Mouse (Mus musculus) embryonic facial prominence, embryonic 13.5 days (tissue): ENCODE results near the gene Tescl. TPM values are rescaled to one million over a fixed set of nuclear protein-coding genes. Genes with fewer than 3 reads are reported as not detected.

Experiments used
- ATAC-seq: fragments of 200-750 bp; cut with Nextera tagmentation; 2 replicates; pipeline ENCODE4 v1.8.0; 2017; ENCODE audit warnings: low read depth; ENCODE audit not compliant: insufficient number of reproducible peaks, insufficient read depth, low FRiP score, low TSS enrichment
- H3K27ac ChIP-seq: fragments of 300-500 bp; sonication (generic); 2 replicates; pipeline ENCODE4 v1.5.1; 2015; ENCODE audit warnings: moderate library complexity, mild to moderate bottlenecking, inconsistent platforms
- H3K27me3 ChIP-seq: fragments of 300-500 bp; sonication (generic); 2 replicates; pipeline ENCODE4 v1.6.1; 2015; ENCODE audit warnings: mild to moderate bottlenecking, inconsistent platforms
- H3K36me3 ChIP-seq: fragments of 300-500 bp; sonication (generic); 2 replicates; pipeline ENCODE4 v1.6.1; 2015; ENCODE audit warnings: mild to moderate bottlenecking, inconsistent platforms
- H3K4me1 ChIP-seq: fragments of 300-500 bp; sonication (generic); 2 replicates; pipeline ENCODE4 v1.6.1; 2015; ENCODE audit warnings: inconsistent platforms
- H3K4me2 ChIP-seq: fragments of 300-500 bp; sonication (generic); 2 replicates; pipeline ENCODE4 v1.6.1; 2015; ENCODE audit warnings: moderate library complexity, mild to moderate bottlenecking, inconsistent platforms
- H3K4me3 ChIP-seq: fragments of 300-500 bp; sonication (generic); 2 replicates; pipeline ENCODE4 v1.5.1; 2015; ENCODE audit warnings: mild to moderate bottlenecking, inconsistent platforms
- H3K9ac ChIP-seq: fragments of 300-500 bp; sonication (generic); 2 replicates; pipeline ENCODE4 v1.6.1; 2015; ENCODE audit warnings: mild to moderate bottlenecking, inconsistent platforms
- H3K9me3 ChIP-seq: fragments of 300-500 bp; sonication (generic); 2 replicates; pipeline ENCODE4 v1.6.1; 2016; ENCODE audit warnings: inconsistent platforms
- WGBS: fragments of 180-500 bp; shearing (Covaris S2); methylation state at CpG from one replicate; pipeline ENCODE4 v1.1.7; 2015; ENCODE audit warnings: mixed read lengths; 5-methylcytosine and 5-hydroxymethylcytosine counted together
- polyA plus RNA-seq: library from polyadenylated mRNA; unstranded; fragments of >200 nt; fragmentation: Nextera tagmentation; extraction: Ambion mirVana; gene quantifications from 2 replicates; pipeline ENCODE4 v1.2.1, GENCODE M21; 2015

Gene Tescl
- polyA plus RNA-seq, 1 experiment from 2014 or later: 0.25 TPM

GRCm38 (mm10) chr7:24359269-24359668 is 25.5 kb upstream of the Tescl start:
- Histone ChIP-seq H3K4me3 (no peak overlapping the region), H3K36me3 (no peaks in the 10 kb centered on the region), H3K4me2 (no peak overlapping the region), H3K27ac (no peak overlapping the region), H3K9ac (no peak overlapping the region), H3K27me3 (no peaks in the 10 kb centered on the region), H3K9me3 (peaks cover 4% of the 10 kb centered on the region; the same call in 1 of the 2 replicates), H3K4me1 (no peaks in the 10 kb centered on the region)
- WGBS: 26% methylated on average over 9 of the region's 9 CpGs
- no peak for ATAC-seq

GRCm38 (mm10) chr7:24357899-24358298 is 24.2 kb upstream of the Tescl start:
- Histone ChIP-seq H3K36me3 (no peaks in the 10 kb centered on the region), H3K27ac (no peak overlapping the region), H3K4me3 (no peak overlapping the region), H3K9me3 (peaks cover 4% of the 10 kb centered on the region; the same call in 1 of the 2 replicates), H3K4me1 (no peaks in the 10 kb centered on the region), H3K27me3 (0 out of 2 replicates have a peak, but pooled peaks cover 6% of the 10 kb centered on the region), H3K9ac (no peak overlapping the region), H3K4me2 (no peak overlapping the region)
- ATAC-seq: no peak
- WGBS: 48% methylated on average over 4 of the region's 4 CpGs

- Histone ChIP-seq H3K9ac (no peak overlapping the region), H3K27ac (no peak overlapping the region), H3K4me2 (no peak overlapping the region), H3K36me3 (no peaks in the 10 kb centered on the region), H3K4me3 (no peak overlapping the region), H3K4me1 (no peaks in the 10 kb centered on the region), H3K27me3 (peaks cover 9% of the 10 kb centered on the region; the same call in 1 of the 2 replicates), H3K9me3 (peaks cover 4% of the 10 kb centered on the region; the same call in 1 of the 2 replicates)
- WGBS: 76% methylated on average over 10 of the region's 10 CpGs
- no peak for ATAC-seq
These were observed 22.3 kb upstream of the Tescl start for GRCm38 (mm10) chr7:24356081-24356480.

GRCm38 (mm10) chr7:24355646-24356045 is 21.9 kb upstream of the Tescl start:
- peaks cover 9% of the 10 kb centered on the region; the same call in 1 of the 2 replicates for H3K27me3 ChIP-seq
- H3K4me2 ChIP-seq: no peak overlapping the region
- WGBS: 81% methylated on average over 6 of the region's 6 CpGs
- peaks cover 4% of the 10 kb centered on the region; the same call in 1 of the 2 replicates for H3K9me3 ChIP-seq
- ATAC-seq: no peak
- no peak overlapping the region for H3K9ac ChIP-seq
- no peaks in the 10 kb centered on the region for H3K4me1 ChIP-seq
- no peaks in the 10 kb centered on the region for H3K36me3 ChIP-seq
- no peak overlapping the region for H3K4me3 ChIP-seq
- H3K27ac ChIP-seq: no peak overlapping the region

- H3K9ac ChIP-seq: no peak within 1 kb of the TSS
- no peaks in the 10 kb centered on the region for H3K36me3 ChIP-seq
- H3K9me3 ChIP-seq: no peaks in the 10 kb centered on the region
- 43% methylated on average over 6 of the region's 6 CpGs for WGBS
- no peak within 1 kb of the TSS for H3K27ac ChIP-seq
- no peak for ATAC-seq
- peaks cover 9% of the 10 kb centered on the region; the same call in 1 of the 2 replicates for H3K27me3 ChIP-seq
- no peak within 1 kb of the TSS for H3K4me3 ChIP-seq
- no peak within 1 kb of the TSS for H3K4me2 ChIP-seq
- H3K4me1 ChIP-seq: no peaks in the 10 kb centered on the region
These were observed 15.2 kb upstream of the Tescl start, which contains the start of gene Lypd5 for GRCm38 (mm10) chr7:24348896-24349295. Gene Lypd5, plus strand, starts transcription at chr7:24349196.

GRCm38 (mm10) chr7:24346444-24346843 is 12.7 kb upstream of the Tescl start:
- no peak overlapping the region for H3K4me2 ChIP-seq
- no peak overlapping the region for H3K9ac ChIP-seq
- no peak overlapping the region for H3K27ac ChIP-seq
- ATAC-seq: no peak
- 66% methylated on average over 5 of the region's 5 CpGs for WGBS
- no peak overlapping the region for H3K4me3 ChIP-seq
- no peaks in the 10 kb centered on the region for H3K4me1 ChIP-seq
- H3K27me3 ChIP-seq: no peaks in the 10 kb centered on the region
- no peaks in the 10 kb centered on the region for H3K36me3 ChIP-seq
- no peaks in the 10 kb centered on the region for H3K9me3 ChIP-seq

- WGBS: 42% methylated on average over 7 of the region's 7 CpGs
- Histone ChIP-seq H3K9ac (no peak overlapping the region), H3K27me3 (no peaks in the 10 kb centered on the region), H3K36me3 (no peaks in the 10 kb centered on the region), H3K27ac (no peak overlapping the region), H3K9me3 (no peaks in the 10 kb centered on the region), H3K4me3 (no peak overlapping the region), H3K4me1 (no peaks in the 10 kb centered on the region), H3K4me2 (no peak overlapping the region)
- no peak for ATAC-seq
These were observed 10.1 kb upstream of the Tescl start for GRCm38 (mm10) chr7:24343701-24344272.

GRCm38 (mm10) chr7:24338241-24338640 is 4.5 kb upstream of the Tescl start:
- ATAC-seq: no peak
- H3K9ac ChIP-seq: no peak overlapping the region
- no peak overlapping the region for H3K27ac ChIP-seq
- H3K27me3 ChIP-seq: peaks cover 15% of the 10 kb centered on the region
- no peaks in the 10 kb centered on the region for H3K4me1 ChIP-seq
- no peak overlapping the region for H3K4me2 ChIP-seq
- H3K4me3 ChIP-seq: no peak overlapping the region
- 0 out of 2 replicates have a peak, but pooled peaks cover under 1% of the 10 kb centered on the region for H3K9me3 ChIP-seq
- H3K36me3 ChIP-seq: no peaks in the 10 kb centered on the region
- 46% methylated on average over 2 of the region's 2 CpGs for WGBS

GRCm38 (mm10) chr7:24335699-24336309 is 2.1 kb upstream of the Tescl start:
- 0 out of 2 replicates have a peak, but pooled peaks cover 3% of the 10 kb centered on the region for H3K9me3 ChIP-seq

GRCm38 (mm10) chr7:24327281-24327975 is 6.3 kb downstream of the Tescl start:
- H3K9ac ChIP-seq: no peak overlapping the region
- no peak overlapping the region for H3K27ac ChIP-seq
- H3K36me3 ChIP-seq: no peaks in the 10 kb centered on the region
- 85% methylated on average over 14 of the region's 14 CpGs for WGBS
- no peak overlapping the region for H3K4me2 ChIP-seq
- peaks cover 7% of the 10 kb centered on the region; the same call in 1 of the 2 replicates for H3K4me1 ChIP-seq
- H3K9me3 ChIP-seq: peaks cover 9% of the 10 kb centered on the region
- no peak overlapping the region for H3K4me3 ChIP-seq
- no peak for ATAC-seq
- 0 out of 2 replicates have a peak, but pooled peaks cover under 1% of the 10 kb centered on the region for H3K27me3 ChIP-seq

More at GRCm38 (mm10) chr7:24335699-24336309, 2.1 kb upstream of the Tescl start:
- Histone ChIP-seq H3K4me2 (no peak overlapping the region), H3K4me3 (no peak overlapping the region), H3K36me3 (no peaks in the 10 kb centered on the region), H3K4me1 (no peaks in the 10 kb centered on the region), H3K27me3 (peaks cover 24% of the 10 kb centered on the region), H3K9ac (no peak overlapping the region), H3K27ac (no peak overlapping the region)
- WGBS: 12% methylated on average over 5 of the region's 5 CpGs
- ATAC-seq: no peak

GRCm38 (mm10) chr7:24326273-24327135 is 7.2 kb downstream of the Tescl start:
- H3K9ac ChIP-seq: peak overlapping the region; percentile 67
- peaks cover 7% of the 10 kb centered on the region; the same call in 1 of the 2 replicates for H3K4me1 ChIP-seq
- peaks cover 9% of the 10 kb centered on the region for H3K9me3 ChIP-seq
- ATAC-seq: no peak
- no peaks in the 10 kb centered on the region for H3K27me3 ChIP-seq
- H3K27ac ChIP-seq: peak overlapping the region; percentile 63
- 46% methylated on average over 20 of the region's 20 CpGs for whole genome bisulfite sequencing
- H3K4me2 ChIP-seq: peak overlapping the region; percentile 63
- H3K4me3 ChIP-seq: peak overlapping the region; percentile 38
- H3K36me3 ChIP-seq: no peaks in the 10 kb centered on the region
